Mouse (Mus musculus): Measurements from ENCODE around the gene Cldn34c4. TPM values are rescaled to one million over a fixed set of nuclear protein-coding genes. Genes with fewer than 3 reads are reported as not detected.

The Cldn34c4 gene
- not detected for total RNA-seq (2021)
- long read RNA-seq, experiment 1: 0 reads
- long read RNA-seq, experiment 2: 0 reads

GRCm38 (mm10) chrX:127736454-127736853, at the start of gene Cldn34c4:
Cldn34c4 (minus strand) TSS chrX:127736554.
- no peak for DNase-seq

GRCm38 (mm10) chrX:127747062-127747461, 10.7 kb upstream of the Cldn34c4 start:
- DNase-seq: no peak

All from gastrocnemius, postnatal 25 days (tissue).